Mouse (Mus musculus): ENCODE measurements around the gene 1600002K03Rik. TPM values are rescaled to one million over a fixed set of nuclear protein-coding genes. Genes with fewer than 3 reads are reported as not detected.

The 1600002K03Rik gene
- polyA plus RNA-seq, 1 experiment from 2014 or later = 9.4 TPM

GRCm38 (mm10) chr10:80139975-80140665, 32.6 kb upstream of the 1600002K03Rik start:
- H3K9ac ChIP-seq (ENCODE audit: low read depth, low read length) = no peak overlapping the region

GRCm38 (mm10) chr10:80140666-80141035, 32.1 kb upstream of the 1600002K03Rik start, which contains the start of gene Cbarp:
TSS of gene Cbarp (minus strand) at chr10:80140835.
- H3K27ac ChIP-seq (ENCODE audit: low read depth, low read length) = peak within 1 kb of the TSS; percentile 92
- peaks cover 42% of the 10 kb centered on the region for H3K4me1 ChIP-seq (ENCODE audit: control insufficient read depth, insufficient read depth, low read depth, low read length)

More at GRCm38 (mm10) chr10:80139975-80140665, 32.6 kb upstream of the 1600002K03Rik start:
- Histone ChIP-seq H3K4me1 (ENCODE audit: control insufficient read depth, insufficient read depth, low read depth, low read length) (peaks cover 37% of the 10 kb centered on the region), H3K36me3 (ENCODE audit: control insufficient read depth, insufficient read depth, low read length) (peaks cover 19% of the 10 kb centered on the region; the same call in 1 of the 2 replicates), H3K4me2 (ENCODE audit: low read length) (no peak overlapping the region; the same call in 1 of the 2 replicates), H3K27me3 (replicated peaks; ENCODE audit: control insufficient read depth, insufficient read depth, low read length) (no peaks in the 10 kb centered on the region), H3K27ac (ENCODE audit: low read depth, low read length) (no peak overlapping the region), H3K9me3 (ENCODE audit: control insufficient read depth, low read length) (no peaks in the 10 kb centered on the region), H3K4me3 (ENCODE audit: low read length) (no peak overlapping the region)
- 76% methylated on average over 11 of the region's 11 CpGs for WGBS
- no peak for ATAC-seq

GRCm38 (mm10) chr10:80141243-80141642, 31.5 kb upstream of the 1600002K03Rik start:
- peak overlapping the region; percentile 61 for H3K4me2 ChIP-seq (ENCODE audit: low read length)
- no peaks in the 10 kb centered on the region for H3K27me3 ChIP-seq (replicated peaks; ENCODE audit: control insufficient read depth, insufficient read depth, low read length)
- peak overlapping the region; percentile 32 for H3K4me3 ChIP-seq (ENCODE audit: low read length)
- H3K9ac ChIP-seq (ENCODE audit: low read depth, low read length) = peak overlapping the region; percentile 56
- ATAC-seq = peak; percentile 68
- WGBS = under 1% methylated on average over 29 of the region's 29 CpGs
- H3K9me3 ChIP-seq (ENCODE audit: control insufficient read depth, low read length) = no peaks in the 10 kb centered on the region
- peaks cover 41% of the 10 kb centered on the region for H3K4me1 ChIP-seq (ENCODE audit: control insufficient read depth, insufficient read depth, low read depth, low read length)
- H3K27ac ChIP-seq (ENCODE audit: low read depth, low read length) = peak overlapping the region; percentile 85
- H3K36me3 ChIP-seq (ENCODE audit: control insufficient read depth, insufficient read depth, low read length) = peaks cover 15% of the 10 kb centered on the region; the same call in 1 of the 2 replicates

More at GRCm38 (mm10) chr10:80140666-80141035, 32.1 kb upstream of the 1600002K03Rik start, which contains the start of gene Cbarp:
- H3K4me2 ChIP-seq (ENCODE audit: low read length) = peak within 1 kb of the TSS; percentile 61
- H3K9ac ChIP-seq (ENCODE audit: low read depth, low read length) = peak within 1 kb of the TSS; percentile 56
- WGBS = 71% methylated on average over 10 of the region's 10 CpGs
- no peaks in the 10 kb centered on the region for H3K27me3 ChIP-seq (replicated peaks; ENCODE audit: control insufficient read depth, insufficient read depth, low read length)
- no peak for ATAC-seq
- no peaks in the 10 kb centered on the region for H3K9me3 ChIP-seq (ENCODE audit: control insufficient read depth, low read length)
- H3K36me3 ChIP-seq (ENCODE audit: control insufficient read depth, insufficient read depth, low read length) = peaks cover 17% of the 10 kb centered on the region; the same call in 1 of the 2 replicates
- peak within 1 kb of the TSS; percentile 32 for H3K4me3 ChIP-seq (ENCODE audit: low read length)

GRCm38 (mm10) chr10:80141786-80142529, 30.8 kb upstream of the 1600002K03Rik start:
- H3K36me3 ChIP-seq (ENCODE audit: control insufficient read depth, insufficient read depth, low read length) = peaks cover 14% of the 10 kb centered on the region; the same call in 1 of the 2 replicates

GRCm38 (mm10) chr10:80142530-80142925, 30.2 kb upstream of the 1600002K03Rik start:
- under 1% methylated on average over 15 of the region's 15 CpGs for WGBS
- Histone ChIP-seq H3K4me1 (ENCODE audit: control insufficient read depth, insufficient read depth, low read depth, low read length) (peaks cover 30% of the 10 kb centered on the region), H3K4me3 (ENCODE audit: low read length) (peak overlapping the region; percentile 72), H3K4me2 (ENCODE audit: low read length) (peak overlapping the region; percentile 61), H3K27ac (ENCODE audit: low read depth, low read length) (peak overlapping the region; percentile 85), H3K27me3 (replicated peaks; ENCODE audit: control insufficient read depth, insufficient read depth, low read length) (no peaks in the 10 kb centered on the region), H3K36me3 (ENCODE audit: control insufficient read depth, insufficient read depth, low read length) (peaks cover 14% of the 10 kb centered on the region; the same call in 1 of the 2 replicates), H3K9ac (ENCODE audit: low read depth, low read length) (peak overlapping the region; percentile 88), H3K9me3 (ENCODE audit: control insufficient read depth, low read length) (no peaks in the 10 kb centered on the region)
- no peak for ATAC-seq

More at GRCm38 (mm10) chr10:80141786-80142529, 30.8 kb upstream of the 1600002K03Rik start:
- Histone ChIP-seq H3K4me2 (ENCODE audit: low read length) (peak overlapping the region; percentile 61), H3K27ac (ENCODE audit: low read depth, low read length) (peak overlapping the region; percentile 85), H3K4me3 (ENCODE audit: low read length) (peak overlapping the region; percentile 72), H3K27me3 (replicated peaks; ENCODE audit: control insufficient read depth, insufficient read depth, low read length) (no peaks in the 10 kb centered on the region), H3K9me3 (ENCODE audit: control insufficient read depth, low read length) (no peaks in the 10 kb centered on the region), H3K9ac (ENCODE audit: low read depth, low read length) (peak overlapping the region; percentile 88), H3K4me1 (ENCODE audit: control insufficient read depth, insufficient read depth, low read depth, low read length) (peaks cover 34% of the 10 kb centered on the region)
- WGBS = under 1% methylated on average over 41 of the region's 43 CpGs
- peak; percentile 86 for ATAC-seq

- no peak for ATAC-seq
- Histone ChIP-seq H3K27me3 (replicated peaks; ENCODE audit: control insufficient read depth, insufficient read depth, low read length) (no peaks in the 10 kb centered on the region), H3K27ac (ENCODE audit: low read depth, low read length) (no peak overlapping the region), H3K9me3 (ENCODE audit: control insufficient read depth, low read length) (no peaks in the 10 kb centered on the region), H3K4me2 (ENCODE audit: low read length) (no peak overlapping the region), H3K4me3 (ENCODE audit: low read length) (no peak overlapping the region), H3K4me1 (ENCODE audit: control insufficient read depth, insufficient read depth, low read depth, low read length) (peaks cover 28% of the 10 kb centered on the region), H3K36me3 (ENCODE audit: control insufficient read depth, insufficient read depth, low read length) (peaks cover 14% of the 10 kb centered on the region; the same call in 1 of the 2 replicates), H3K9ac (ENCODE audit: low read depth, low read length) (no peak overlapping the region)
- 92% methylated on average over 7 of the region's 7 CpGs for WGBS
Measured at GRCm38 (mm10) chr10:80143664-80144063, 29.1 kb upstream of the 1600002K03Rik start.

- H3K27ac ChIP-seq (ENCODE audit: low read depth, low read length) = no peak overlapping the region
- H3K4me3 ChIP-seq (ENCODE audit: low read length) = no peak overlapping the region
- no peak overlapping the region for H3K9ac ChIP-seq (ENCODE audit: low read depth, low read length)
- no peak for ATAC-seq
- H3K36me3 ChIP-seq (ENCODE audit: control insufficient read depth, insufficient read depth, low read length) = peaks cover 14% of the 10 kb centered on the region; the same call in 1 of the 2 replicates
- no peak overlapping the region for H3K4me2 ChIP-seq (ENCODE audit: low read length)
- 93% methylated on average over 12 of the region's 12 CpGs for WGBS
- H3K27me3 ChIP-seq (replicated peaks; ENCODE audit: control insufficient read depth, insufficient read depth, low read length) = no peaks in the 10 kb centered on the region
- H3K9me3 ChIP-seq (ENCODE audit: control insufficient read depth, low read length) = no peaks in the 10 kb centered on the region
- H3K4me1 ChIP-seq (ENCODE audit: control insufficient read depth, insufficient read depth, low read depth, low read length) = peaks cover 28% of the 10 kb centered on the region
Measured at GRCm38 (mm10) chr10:80144159-80144558, 28.6 kb upstream of the 1600002K03Rik start.

GRCm38 (mm10) chr10:80144864-80145838, 27.6 kb upstream of the 1600002K03Rik start:
- H3K9me3 ChIP-seq (ENCODE audit: control insufficient read depth, low read length) = no peaks in the 10 kb centered on the region
- H3K9ac ChIP-seq (ENCODE audit: low read depth, low read length) = 0 out of 2 replicates have a peak overlapping the region, but pooled peaks have one; percentile 13
- 72% methylated on average over 20 of the region's 20 CpGs for WGBS
- H3K4me3 ChIP-seq (ENCODE audit: low read length) = no peak overlapping the region
- H3K27me3 ChIP-seq (replicated peaks; ENCODE audit: control insufficient read depth, insufficient read depth, low read length) = no peaks in the 10 kb centered on the region
- no peak overlapping the region for H3K4me2 ChIP-seq (ENCODE audit: low read length)
- H3K27ac ChIP-seq (ENCODE audit: low read depth, low read length) = no peak overlapping the region; the same call in 1 of the 2 replicates
- peaks cover 14% of the 10 kb centered on the region; the same call in 1 of the 2 replicates for H3K36me3 ChIP-seq (ENCODE audit: control insufficient read depth, insufficient read depth, low read length)
- no peak for ATAC-seq
- peaks cover 24% of the 10 kb centered on the region for H3K4me1 ChIP-seq (ENCODE audit: control insufficient read depth, insufficient read depth, low read depth, low read length)
